Mouse (Mus musculus): ENCODE results near the gene Myo9a. TPM values are rescaled to one million over a fixed set of nuclear protein-coding genes. Genes with fewer than 3 reads are reported as not detected.
"Not testable (repeated sequence)": the region's sequence is repeated elsewhere in the genome, so short reads cannot be mapped to it uniquely, and the experiment has no call there.

Gene Myo9a
- polyA plus RNA-seq, 1 experiment, result 26.6 TPM

GRCm38 (mm10) chr9:59951943-59952342, 201.2 kb downstream of the Myo9a start:
- no peak for TF ChIP-seq POLR2A (IDR thresholded peaks at IDR 0.05; ENCODE audit: borderline replicate concordance, extremely low read depth, insufficient read depth, insufficient read length, poor library complexity, severe bottlenecking)
- no peak for TF ChIP-seq CTCF (IDR thresholded peaks at IDR 0.05; ENCODE audit: borderline replicate concordance, extremely low read depth, insufficient read depth, insufficient read length)
- DNase-seq (ENCODE audit: low read depth), result no peak

GRCm38 (mm10) chr9:59952515-59953070, 201.9 kb downstream of the Myo9a start:
- DNase-seq (ENCODE audit: low read depth), result no peak
- TF ChIP-seq POLR2A (IDR thresholded peaks at IDR 0.05; ENCODE audit: borderline replicate concordance, extremely low read depth, insufficient read depth, insufficient read length, poor library complexity, severe bottlenecking) (no peak), CTCF (IDR thresholded peaks at IDR 0.05; ENCODE audit: borderline replicate concordance, extremely low read depth, insufficient read depth, insufficient read length) (no peak)

GRCm38 (mm10) chr9:59953556-59953955, 202.9 kb downstream of the Myo9a start:
- DNase-seq (ENCODE audit: low read depth), result no peak
- TF ChIP-seq POLR2A (IDR thresholded peaks at IDR 0.05; ENCODE audit: borderline replicate concordance, extremely low read depth, insufficient read depth, insufficient read length, poor library complexity, severe bottlenecking) (no peak), CTCF (IDR thresholded peaks at IDR 0.05; ENCODE audit: borderline replicate concordance, extremely low read depth, insufficient read depth, insufficient read length) (no peak)

GRCm38 (mm10) chr9:59955199-59955598, 204.5 kb downstream of the Myo9a start:
- no peak for DNase-seq (ENCODE audit: low read depth)
- TF ChIP-seq CTCF (IDR thresholded peaks at IDR 0.05; ENCODE audit: borderline replicate concordance, extremely low read depth, insufficient read depth, insufficient read length) (no peak), POLR2A (IDR thresholded peaks at IDR 0.05; ENCODE audit: borderline replicate concordance, extremely low read depth, insufficient read depth, insufficient read length, poor library complexity, severe bottlenecking) (no peak)

GRCm38 (mm10) chr9:59955692-59956091, 205.0 kb downstream of the Myo9a start:
- no peak for DNase-seq (ENCODE audit: low read depth)
- no peak for TF ChIP-seq CTCF (IDR thresholded peaks at IDR 0.05; ENCODE audit: borderline replicate concordance, extremely low read depth, insufficient read depth, insufficient read length)
- TF ChIP-seq POLR2A (IDR thresholded peaks at IDR 0.05; ENCODE audit: borderline replicate concordance, extremely low read depth, insufficient read depth, insufficient read length, poor library complexity, severe bottlenecking), result no peak

- TF ChIP-seq CTCF (IDR thresholded peaks at IDR 0.05; ENCODE audit: borderline replicate concordance, extremely low read depth, insufficient read depth, insufficient read length) (no peak), POLR2A (IDR thresholded peaks at IDR 0.05; ENCODE audit: borderline replicate concordance, extremely low read depth, insufficient read depth, insufficient read length, poor library complexity, severe bottlenecking) (no peak)
- no peak for DNase-seq (ENCODE audit: low read depth)
Measured at GRCm38 (mm10) chr9:59956496-59956895, 205.8 kb downstream of the Myo9a start.

GRCm38 (mm10) chr9:59958115-59958514, 207.4 kb downstream of the Myo9a start:
- not testable (repeated sequence) for DNase-seq (ENCODE audit: low read depth)

- DNase-seq (ENCODE audit: low read depth), result peak; percentile 91
- TF ChIP-seq CTCF (IDR thresholded peaks at IDR 0.05; ENCODE audit: borderline replicate concordance, extremely low read depth, insufficient read depth, insufficient read length), result peak; percentile 77
- no peak for TF ChIP-seq POLR2A (IDR thresholded peaks at IDR 0.05; ENCODE audit: borderline replicate concordance, extremely low read depth, insufficient read depth, insufficient read length, poor library complexity, severe bottlenecking)
Measured at GRCm38 (mm10) chr9:59959276-59959675, 208.6 kb downstream of the Myo9a start.

- no peak for DNase-seq (ENCODE audit: low read depth)
- TF ChIP-seq CTCF (IDR thresholded peaks at IDR 0.05; ENCODE audit: borderline replicate concordance, extremely low read depth, insufficient read depth, insufficient read length) (no peak), POLR2A (IDR thresholded peaks at IDR 0.05; ENCODE audit: borderline replicate concordance, extremely low read depth, insufficient read depth, insufficient read length, poor library complexity, severe bottlenecking) (no peak)
Measured at GRCm38 (mm10) chr9:59960559-59960958, 209.9 kb downstream of the Myo9a start, which contains the start of gene Nr2e3. Nr2e3 (minus strand) TSS chr9:59960659.

- TF ChIP-seq CTCF (IDR thresholded peaks at IDR 0.05; ENCODE audit: borderline replicate concordance, extremely low read depth, insufficient read depth, insufficient read length) (no peak), POLR2A (IDR thresholded peaks at IDR 0.05; ENCODE audit: borderline replicate concordance, extremely low read depth, insufficient read depth, insufficient read length, poor library complexity, severe bottlenecking) (no peak)
- DNase-seq (ENCODE audit: low read depth), result peak; percentile 27
Measured at GRCm38 (mm10) chr9:59961201-59961955, 210.7 kb downstream of the Myo9a start.

- no peak for DNase-seq (ENCODE audit: low read depth)
- no peak for TF ChIP-seq POLR2A (IDR thresholded peaks at IDR 0.05; ENCODE audit: borderline replicate concordance, extremely low read depth, insufficient read depth, insufficient read length, poor library complexity, severe bottlenecking)
- no peak for TF ChIP-seq CTCF (IDR thresholded peaks at IDR 0.05; ENCODE audit: borderline replicate concordance, extremely low read depth, insufficient read depth, insufficient read length)
Measured at GRCm38 (mm10) chr9:59964367-59964766, 213.7 kb downstream of the Myo9a start.

GRCm38 (mm10) chr9:59965046-59965445, 214.3 kb downstream of the Myo9a start:
- no peak for DNase-seq (ENCODE audit: low read depth)
- TF ChIP-seq CTCF (IDR thresholded peaks at IDR 0.05; ENCODE audit: borderline replicate concordance, extremely low read depth, insufficient read depth, insufficient read length) (no peak), POLR2A (IDR thresholded peaks at IDR 0.05; ENCODE audit: borderline replicate concordance, extremely low read depth, insufficient read depth, insufficient read length, poor library complexity, severe bottlenecking) (no peak)
